Mouse (Mus musculus) liver, adult 2 months (tissue): ENCODE measurements at regions not wholly inside any gene's neighbourhood (a gene's known extent, or its start where the extent isn't known, plus 50 kb on each side); places are given as distances from the start of the nearest gene placed in this dataset.

Source experiments
- DNase-seq: peaks from one replicate; pipeline ENCODE4 v3.0.0-alpha.2; 2011; ENCODE audit warnings: low read depth, low spot score; ENCODE audit errors: extremely low read depth
- H3K27ac ChIP-seq: fragments of 200-500 bp; replicated peaks from 2 replicates; pipeline ENCODE4 v1.5.1; 2012; ENCODE audit warnings: low read depth, mild to moderate bottlenecking, control low read depth, inconsistent platforms, low read length; ENCODE audit not compliant: insufficient read depth
- H3K27me3 ChIP-seq: fragments of 200-500 bp; 2 replicates; pipeline ENCODE4 v1.6.1; 2012; ENCODE audit warnings: mild to moderate bottlenecking, moderate library complexity, low read length, inconsistent platforms; ENCODE audit not compliant: control insufficient read depth, insufficient read depth
- H3K36me3 ChIP-seq: fragments of 200-500 bp; 2 replicates; pipeline ENCODE4 v1.6.1; 2012; ENCODE audit warnings: low read length, inconsistent platforms; ENCODE audit not compliant: control insufficient read depth, insufficient read depth
- H3K4me1 ChIP-seq: fragments of 200-500 bp; 2 replicates; pipeline ENCODE4 v1.6.1; 2011; ENCODE audit warnings: low read length; ENCODE audit not compliant: control insufficient read depth, insufficient read depth
- H3K4me3 ChIP-seq: fragments of 200-500 bp; 2 replicates; pipeline ENCODE4 v1.5.1; 2011; ENCODE audit warnings: low read depth, mild to moderate bottlenecking, control low read depth, low read length, moderate library complexity; ENCODE audit not compliant: insufficient read depth
- H3K79me2 ChIP-seq: fragments of 200-500 bp; 2 replicates; pipeline ENCODE4 v1.6.1; 2012; ENCODE audit warnings: inconsistent platforms, mild to moderate bottlenecking, low read length, moderate library complexity; ENCODE audit not compliant: control insufficient read depth, insufficient read depth
- H3K9ac ChIP-seq: fragments of 200-500 bp; 2 replicates; pipeline ENCODE4 v1.6.1; 2012; ENCODE audit warnings: low read depth, mild to moderate bottlenecking, control low read depth, inconsistent platforms, low read length
- CTCF ChIP-seq: fragments of 200-500 bp; IDR thresholded peaks from 2 replicates; pipeline ENCODE4 v1.5.1; 2011; ENCODE audit warnings: low read depth, low read length, control low read depth
- POLR2A ChIP-seq: fragments of 200-500 bp; IDR thresholded peaks from 2 replicates; pipeline ENCODE4 v1.6.1; 2011; ENCODE audit warnings: low read length, control low read depth; ENCODE audit not compliant: insufficient read depth; ENCODE audit errors: extremely low read depth
- WGBS: fragments of 180-500 bp; shearing (Covaris S2); methylation state at CpG from one replicate; pipeline ENCODE4 v1.1.7; 2018; 5-methylcytosine and 5-hydroxymethylcytosine counted together

DNA sequence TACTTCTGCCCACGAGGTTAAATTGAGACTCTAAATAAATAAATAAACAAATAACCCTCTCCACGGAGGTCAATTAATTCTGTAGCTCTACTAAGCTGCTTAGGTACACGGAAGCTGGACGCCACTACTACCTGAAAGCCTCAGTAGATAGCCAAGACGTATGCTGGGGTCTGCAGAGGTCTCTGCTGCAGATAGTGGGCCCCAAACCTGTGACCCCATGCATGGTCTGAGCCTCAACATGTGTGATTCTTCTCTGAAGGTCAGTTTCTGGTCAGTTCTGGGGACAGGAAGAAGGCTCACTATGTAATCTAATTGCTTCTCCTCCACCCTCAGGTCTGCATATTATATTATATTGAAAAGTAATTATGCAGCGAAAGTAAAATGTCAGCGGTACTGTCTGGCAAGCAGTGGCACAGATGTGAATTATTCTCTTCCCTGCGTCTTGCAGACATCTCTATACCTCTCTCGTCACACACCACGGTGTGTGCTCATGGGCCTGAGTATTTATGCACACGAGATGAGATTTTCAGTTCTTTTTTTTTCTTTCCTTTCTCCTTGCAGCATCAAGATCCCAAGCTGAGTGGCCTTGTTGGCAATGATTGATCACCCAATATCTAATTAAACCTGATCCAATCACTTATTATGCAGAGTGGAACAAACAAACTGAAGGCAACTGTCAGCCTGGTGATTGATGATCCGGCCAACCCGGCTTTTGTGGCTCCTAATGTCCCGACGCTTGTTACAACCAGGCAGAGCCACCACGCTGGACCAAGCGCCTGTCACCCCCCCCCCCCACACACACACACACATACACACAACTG is 267.5 kb upstream of the Irx4 start:
- Histone ChIP-seq H3K27me3 (no peaks in the 10 kb centered on the region), H3K9ac (no peak overlapping the region), H3K4me3 (no peak overlapping the region), H3K36me3 (no peaks in the 10 kb centered on the region), H3K27ac (no peak overlapping the region), H3K4me1 (no peaks in the 10 kb centered on the region), H3K79me2 (no peaks in the 10 kb centered on the region)
- WGBS, result 72% methylated on average over 17 of the region's 17 CpGs
- DNase-seq, result no peak
- TF ChIP-seq CTCF (no peak), POLR2A (no peak)

DNA sequence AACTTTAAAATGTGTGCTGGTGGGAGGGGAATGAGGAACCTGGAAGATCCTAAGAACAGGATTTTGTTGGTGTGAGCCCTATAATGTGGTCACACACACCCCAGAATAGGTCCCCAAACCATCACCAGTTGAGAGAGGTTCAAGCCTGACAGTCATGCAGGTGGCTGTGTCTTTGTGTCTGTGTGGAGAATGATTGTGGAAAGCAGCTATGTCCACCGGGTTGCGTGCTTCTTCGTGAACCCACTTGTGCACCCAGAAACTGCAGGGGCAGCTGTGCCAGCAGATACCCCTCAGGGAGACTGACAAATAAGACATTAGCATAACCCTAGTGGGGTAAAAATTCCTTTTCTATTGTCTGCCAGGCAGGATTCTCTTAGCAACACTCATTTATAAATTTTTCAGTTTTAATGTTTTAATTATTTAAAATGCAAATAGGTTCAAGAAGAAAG is 266.8 kb upstream of the Irx4 start:
- Histone ChIP-seq H3K4me1 (no peaks in the 10 kb centered on the region), H3K27ac (no peak overlapping the region), H3K9ac (no peak overlapping the region), H3K36me3 (no peaks in the 10 kb centered on the region), H3K4me3 (no peak overlapping the region), H3K79me2 (no peaks in the 10 kb centered on the region), H3K27me3 (no peaks in the 10 kb centered on the region)
- WGBS, result 88% methylated on average over 3 of the region's 3 CpGs
- TF ChIP-seq CTCF (no peak), POLR2A (no peak)
- no peak for DNase-seq

DNA sequence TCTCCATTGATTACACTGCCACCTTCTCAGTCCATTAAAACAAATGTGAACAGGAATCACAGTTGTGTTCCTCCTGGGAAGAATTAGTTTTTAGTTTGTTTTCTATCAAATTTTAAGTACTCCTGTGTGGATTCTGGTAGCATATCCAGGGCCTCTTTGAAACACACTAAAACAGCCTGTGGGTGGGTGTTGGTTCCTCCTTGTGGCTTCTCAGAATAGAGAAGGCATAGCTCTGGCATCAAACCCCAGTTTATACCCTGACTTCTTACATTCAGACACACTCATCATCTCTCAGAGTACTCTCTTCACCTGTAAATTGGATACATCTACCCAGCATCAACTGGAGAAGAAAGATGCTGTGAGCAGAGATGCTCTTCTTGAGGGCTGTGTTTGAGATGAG is 265.7 kb upstream of the Irx4 start:
- Histone ChIP-seq H3K27ac (no peak overlapping the region), H3K79me2 (no peaks in the 10 kb centered on the region), H3K4me1 (no peaks in the 10 kb centered on the region), H3K27me3 (no peaks in the 10 kb centered on the region), H3K4me3 (no peak overlapping the region), H3K36me3 (no peaks in the 10 kb centered on the region), H3K9ac (no peak overlapping the region)
- TF ChIP-seq CTCF (no peak), POLR2A (no peak)
- no peak for DNase-seq

DNA sequence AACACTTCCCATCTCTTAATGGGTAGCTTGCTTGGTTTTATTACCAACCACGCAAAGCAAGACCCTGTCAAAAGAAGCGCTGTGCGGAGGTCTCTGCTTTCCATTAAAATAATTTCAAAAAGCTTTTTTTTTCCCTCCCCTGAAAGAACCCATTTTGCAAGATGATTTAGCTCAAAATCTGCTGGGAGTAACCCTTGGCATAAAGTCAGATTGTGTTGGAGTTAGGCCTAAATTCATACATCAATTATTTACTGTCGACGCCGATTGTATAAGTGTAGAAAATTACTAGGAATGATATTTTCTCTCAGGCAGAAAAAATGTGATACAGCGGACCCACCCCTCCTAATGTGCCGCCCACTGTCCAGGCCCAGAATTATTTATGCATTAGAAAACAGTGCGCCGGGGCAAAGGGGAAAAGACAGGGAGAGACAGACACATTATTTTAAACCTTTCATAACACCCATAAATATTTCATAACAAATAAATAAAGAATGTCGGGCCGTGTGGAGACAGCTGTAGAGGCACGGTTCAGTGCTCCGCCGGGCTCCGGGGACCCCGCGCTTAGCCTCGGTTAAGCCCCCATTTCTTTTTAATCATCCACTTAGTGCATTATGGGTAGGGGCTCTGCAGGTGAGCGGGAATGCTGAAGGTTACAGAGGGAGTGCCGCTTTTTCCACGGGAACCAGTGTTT is 251.3 kb upstream of the Irx4 start:
- TF ChIP-seq POLR2A, result no peak
- no peak for TF ChIP-seq CTCF
- DNase-seq, result no peak
- Histone ChIP-seq H3K9ac (no peak overlapping the region), H3K27me3 (no peaks in the 10 kb centered on the region), H3K4me3 (no peak overlapping the region), H3K4me1 (no peaks in the 10 kb centered on the region), H3K36me3 (no peaks in the 10 kb centered on the region), H3K27ac (no peak overlapping the region), H3K79me2 (no peaks in the 10 kb centered on the region)
- WGBS, result 76% methylated on average over 22 of the region's 22 CpGs

DNA sequence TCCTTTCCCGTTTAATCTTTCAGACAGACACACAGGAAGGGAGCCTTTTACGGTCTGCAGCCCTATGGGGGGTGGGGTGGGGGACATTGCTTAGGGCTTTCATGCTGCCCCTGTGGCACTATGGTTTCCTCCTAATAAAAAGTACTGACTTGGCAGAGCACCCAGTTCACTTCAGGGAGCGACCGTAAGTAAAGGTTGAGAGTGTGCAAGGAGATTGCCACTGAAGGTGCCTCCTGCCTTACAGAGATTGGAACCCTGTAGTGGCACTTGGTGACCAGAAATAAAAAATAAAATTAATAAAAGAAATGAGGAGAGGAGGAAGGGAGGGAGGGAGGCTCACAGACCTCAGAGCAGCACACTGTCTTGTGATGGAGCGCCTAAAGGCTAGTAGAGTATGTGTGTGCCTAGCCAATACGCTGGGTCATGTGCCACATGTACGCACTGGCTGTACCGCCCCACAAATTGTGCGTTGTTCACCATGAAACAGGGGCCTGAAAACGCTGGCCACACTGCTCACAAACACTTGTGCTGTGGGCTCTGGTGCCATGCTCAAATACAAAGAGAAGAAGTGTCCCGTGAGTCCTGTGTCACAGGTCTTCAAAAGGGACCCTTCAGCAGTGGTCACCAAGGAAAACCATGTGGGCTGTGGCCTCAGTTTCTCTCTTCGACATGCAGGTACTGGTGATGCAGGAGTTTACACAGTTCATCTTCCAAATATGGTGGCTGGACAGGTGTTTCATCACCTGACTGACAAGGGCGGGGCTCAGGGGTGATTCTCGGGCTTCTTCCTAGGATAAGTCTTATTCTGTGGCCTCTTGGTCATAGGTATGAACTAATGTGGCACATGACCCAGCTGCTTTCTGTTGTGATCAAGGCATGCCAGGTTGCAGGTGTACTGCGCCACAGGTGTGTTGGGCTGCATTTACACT is 250.5 kb upstream of the Irx4 start:
- DNase-seq, result no peak
- Histone ChIP-seq H3K4me3 (no peak overlapping the region), H3K4me1 (no peaks in the 10 kb centered on the region), H3K27ac (no peak overlapping the region), H3K9ac (no peak overlapping the region), H3K36me3 (no peaks in the 10 kb centered on the region), H3K79me2 (no peaks in the 10 kb centered on the region), H3K27me3 (no peaks in the 10 kb centered on the region)
- 79% methylated on average over 15 of the region's 15 CpGs for WGBS
- no peak for TF ChIP-seq CTCF
- no peak for TF ChIP-seq POLR2A
